Mouse (Mus musculus) urinary bladder, adult 2 months (tissue): Measurements from ENCODE around the gene Tmprss9. TPM values are rescaled to one million over a fixed set of nuclear protein-coding genes. Genes with fewer than 3 reads are reported as not detected.
A peak's percentile ranks its signal among the peaks of the same experiment; 100 is the strongest.

ENCODE experiments used
- DNase-seq: peaks from one replicate; pipeline ENCODE4 v3.0.0; 2022; ENCODE audit warnings: low spot score
- polyA plus RNA-seq: library from polyadenylated mRNA; depleted of rRNA; stranded (reverse); fragments of >200 nt; gene quantifications from 2 replicates; pipeline ENCODE4 v1.2.3, GENCODE M21; 2012; rRNA removed

Gene Tmprss9
- polyA plus RNA-seq, 1 experiment: 0.44 TPM

DNA sequence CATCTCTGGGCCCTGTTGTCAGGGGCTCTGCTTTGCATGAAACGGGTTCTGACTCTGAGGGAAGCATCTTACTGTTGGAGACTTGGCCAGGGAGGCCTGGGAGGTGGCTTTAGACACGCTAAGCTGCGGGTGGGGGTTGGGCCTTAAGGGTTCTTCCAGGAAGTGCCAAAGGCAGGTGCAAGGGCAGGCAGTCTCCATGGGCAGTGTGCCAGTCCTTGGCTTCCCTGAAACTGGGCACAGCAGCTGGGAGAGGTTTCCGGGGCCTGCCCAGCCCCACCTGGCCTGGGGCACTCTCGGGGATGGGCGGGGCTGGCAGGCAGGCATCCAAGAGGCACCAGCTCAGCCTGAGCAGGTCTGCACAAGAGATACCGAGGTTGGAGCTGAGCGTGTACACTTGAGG, 66.0 kb downstream of the Tmprss9 start:
- DNase-seq: no peak

DNA sequence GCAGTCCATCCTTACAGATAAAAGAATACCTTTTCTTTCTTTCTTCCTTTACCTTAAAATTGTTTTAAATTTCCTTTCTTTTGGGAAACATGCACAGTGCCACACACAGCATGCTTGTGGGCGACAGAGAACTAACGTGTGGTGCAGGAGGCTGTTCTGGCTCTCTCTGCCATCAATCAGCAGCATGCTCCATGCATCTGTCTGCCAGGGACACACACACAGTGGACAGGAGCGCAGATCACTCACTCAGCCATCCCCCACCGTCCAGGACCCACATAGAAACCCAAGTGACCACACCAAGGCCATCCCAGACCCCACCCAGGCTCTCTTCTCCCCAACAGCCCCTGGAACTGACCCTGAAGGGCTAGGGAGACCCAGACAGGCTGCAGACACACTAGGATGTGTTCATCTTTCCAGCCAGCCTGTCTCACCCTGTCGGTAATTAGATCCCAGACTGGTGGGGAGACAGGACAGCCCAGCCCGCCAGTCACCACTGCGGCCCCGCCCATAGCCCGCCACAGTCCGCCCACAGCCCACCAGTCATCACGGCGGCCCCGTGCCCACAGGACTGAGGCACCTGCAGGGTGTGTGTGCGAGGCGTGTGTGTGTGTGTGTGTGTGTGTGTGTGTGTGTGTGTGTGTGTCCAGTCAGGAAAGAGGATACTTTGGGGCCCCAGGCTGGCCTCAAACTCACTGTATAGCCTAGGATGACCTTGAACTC, 67.3 kb downstream of the Tmprss9 start:
- DNase-seq: no peak

DNA sequence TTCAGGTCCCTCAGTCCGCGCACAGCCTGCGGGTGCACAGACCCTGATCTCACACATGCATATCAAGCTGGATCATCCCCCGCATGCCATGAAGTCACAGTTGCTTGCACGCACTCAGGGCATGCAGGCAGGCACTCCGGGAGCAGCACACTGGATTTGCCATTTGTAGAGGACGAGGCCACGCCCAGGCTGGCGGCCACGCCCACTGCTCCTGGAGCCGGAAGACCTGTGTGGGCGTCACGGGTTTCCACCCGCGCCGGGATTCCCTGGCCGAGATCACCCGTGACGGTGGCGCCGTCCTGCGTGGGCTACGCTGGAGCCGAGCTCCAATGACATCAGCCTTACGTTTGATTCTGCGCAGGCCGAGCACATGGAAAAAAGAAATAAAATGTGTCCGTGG, 68.0 kb downstream of the Tmprss9 start:
- peak; percentile 62 for DNase-seq

DNA sequence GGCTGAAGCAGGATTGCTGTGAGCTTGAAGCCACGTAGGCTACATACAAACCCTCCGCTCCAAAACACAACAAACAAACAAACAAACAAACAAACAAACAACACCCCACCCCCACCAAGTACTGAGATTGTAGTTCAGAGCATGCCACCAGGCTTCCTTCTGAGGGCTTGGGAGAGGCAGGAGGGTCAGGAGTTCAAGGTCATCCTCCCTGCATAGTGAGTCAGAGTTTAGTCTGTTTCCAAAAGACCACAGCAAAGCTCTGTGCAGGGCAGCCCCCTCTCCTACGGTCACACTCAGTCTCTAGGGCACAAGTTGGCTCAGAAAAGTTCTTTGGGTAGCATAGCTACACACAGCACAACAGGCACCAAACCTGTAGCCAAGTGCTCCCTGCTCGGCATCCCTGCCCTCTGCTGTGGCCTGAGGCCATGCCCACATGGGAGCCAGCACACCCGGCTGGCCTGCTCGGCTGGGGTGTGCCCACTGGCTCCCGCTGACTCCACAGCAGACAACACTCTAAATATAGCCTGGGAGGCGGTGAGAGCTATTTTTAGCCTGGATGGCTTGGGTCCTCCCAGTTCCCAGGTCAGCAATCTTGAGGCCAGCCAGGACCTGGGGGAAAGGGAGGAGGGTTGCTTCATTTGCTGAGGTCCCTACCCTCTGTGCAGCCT, 68.8 kb downstream of the Tmprss9 start:
- DNase-seq: peak; percentile 32

DNA sequence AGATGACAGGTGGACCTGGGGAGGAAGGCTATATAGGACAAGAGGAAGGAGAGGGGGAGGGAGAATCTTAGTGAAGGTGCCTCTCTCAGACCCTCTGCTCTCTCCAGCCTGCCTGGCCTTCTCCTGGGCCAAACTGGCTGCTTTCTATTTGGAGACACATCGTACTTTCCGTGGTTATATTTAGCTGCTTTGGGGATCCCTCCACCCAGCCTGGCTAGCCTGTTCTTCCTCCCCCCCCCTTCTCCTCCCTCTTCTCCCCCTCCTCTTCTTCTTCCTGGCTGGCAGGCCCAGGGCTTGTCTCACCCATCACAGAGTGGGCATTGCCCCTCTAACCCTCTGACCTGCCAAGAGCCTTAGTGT, 69.3 kb downstream of the Tmprss9 start:
- no peak for DNase-seq

DNA sequence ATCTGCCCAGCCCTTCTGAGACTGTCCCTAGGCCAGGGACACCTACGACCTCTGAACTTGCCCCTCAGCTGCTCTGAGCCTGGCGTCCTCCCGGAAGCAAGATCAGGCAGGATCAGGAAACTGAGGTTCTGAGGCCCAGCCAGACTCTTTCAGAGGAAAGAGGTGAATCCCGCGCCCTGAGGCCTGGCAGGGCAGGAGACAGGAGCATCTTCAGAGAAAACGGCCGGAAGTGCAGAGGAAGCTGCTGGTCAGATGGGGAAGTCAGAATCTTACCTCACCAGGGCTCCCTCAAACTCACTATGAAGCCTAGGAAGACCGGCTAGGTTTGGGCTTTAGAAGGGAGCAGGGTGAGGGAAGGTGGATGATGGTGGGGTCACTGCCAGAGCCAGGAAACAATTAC, 71.3 kb downstream of the Tmprss9 start:
- no peak for DNase-seq

DNA sequence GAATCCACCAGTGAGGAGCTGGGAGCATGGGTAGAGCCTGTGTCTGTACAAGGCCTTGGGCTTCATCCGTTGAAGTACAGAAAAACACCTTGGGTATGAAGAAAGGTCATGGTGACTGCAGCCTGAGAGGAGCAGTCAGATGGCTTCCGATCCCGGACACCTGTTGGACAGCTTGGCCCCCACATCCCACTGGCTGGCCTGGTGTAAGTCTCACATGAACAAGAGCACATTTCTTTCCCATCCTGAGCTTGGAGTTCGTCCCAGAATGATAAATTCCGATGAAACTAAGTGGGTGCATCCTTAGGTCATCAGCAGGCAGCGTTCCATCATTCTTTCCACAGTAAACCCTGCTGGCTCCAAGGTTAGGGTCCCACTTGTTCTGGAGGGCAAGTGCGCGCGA, 72.1 kb downstream of the Tmprss9 start:
- DNase-seq: no peak

DNA sequence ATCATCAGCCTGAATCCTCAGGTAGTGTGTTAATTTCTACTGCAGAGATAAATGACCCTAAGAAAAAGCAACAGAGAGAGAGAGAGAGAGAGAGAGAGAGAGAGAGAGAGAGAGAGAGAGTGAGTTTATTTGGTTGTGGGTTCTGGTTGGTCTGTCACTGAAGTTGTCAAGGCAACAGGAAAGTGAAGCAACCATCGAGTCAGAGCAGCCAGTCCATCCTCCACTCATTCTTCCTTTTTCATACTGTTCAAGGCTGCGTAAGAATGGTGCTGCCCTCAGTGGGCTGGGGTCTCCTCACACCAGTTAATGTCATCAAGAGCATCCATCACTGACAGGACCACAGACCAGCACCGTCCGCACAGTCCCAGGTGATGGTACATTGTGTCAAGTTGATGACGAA, 72.6 kb downstream of the Tmprss9 start:
- DNase-seq: no peak

DNA sequence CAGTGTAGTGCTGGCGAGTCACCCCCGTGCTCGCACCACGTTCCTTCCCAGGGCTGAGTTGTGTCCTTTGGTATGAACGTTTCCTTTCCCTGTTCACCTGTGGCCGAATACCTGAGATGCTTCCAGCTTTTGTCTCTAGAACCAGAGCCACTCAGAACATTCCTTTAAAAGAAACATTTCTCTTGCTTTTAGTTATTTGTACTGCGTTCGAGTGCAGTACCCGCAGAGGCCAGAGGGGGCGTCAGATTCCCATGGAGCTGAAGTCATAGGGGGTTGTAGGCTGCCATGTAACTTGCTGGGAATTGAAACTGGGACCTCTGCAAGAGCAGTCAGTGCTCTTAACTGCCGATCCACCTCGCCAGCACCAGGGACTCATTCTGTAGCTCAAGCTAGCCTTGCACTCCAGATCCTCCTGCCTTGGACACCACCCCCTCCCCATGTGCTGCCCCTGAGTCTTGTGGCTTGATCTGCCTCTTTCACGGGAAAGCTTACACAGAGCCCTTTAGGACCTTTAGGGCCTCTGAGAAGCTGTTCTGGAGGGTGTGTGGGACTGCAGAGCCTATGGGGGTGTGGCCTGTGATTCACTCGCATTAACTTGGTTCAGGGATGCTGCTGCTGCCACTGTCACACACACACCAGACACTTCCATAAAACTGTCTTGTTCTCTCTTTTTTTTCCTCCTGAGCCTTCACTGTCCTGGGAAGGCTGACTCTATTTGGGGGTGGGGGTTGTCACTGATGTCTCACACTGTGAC, 75.2 kb downstream of the Tmprss9 start:
- no peak for DNase-seq

DNA sequence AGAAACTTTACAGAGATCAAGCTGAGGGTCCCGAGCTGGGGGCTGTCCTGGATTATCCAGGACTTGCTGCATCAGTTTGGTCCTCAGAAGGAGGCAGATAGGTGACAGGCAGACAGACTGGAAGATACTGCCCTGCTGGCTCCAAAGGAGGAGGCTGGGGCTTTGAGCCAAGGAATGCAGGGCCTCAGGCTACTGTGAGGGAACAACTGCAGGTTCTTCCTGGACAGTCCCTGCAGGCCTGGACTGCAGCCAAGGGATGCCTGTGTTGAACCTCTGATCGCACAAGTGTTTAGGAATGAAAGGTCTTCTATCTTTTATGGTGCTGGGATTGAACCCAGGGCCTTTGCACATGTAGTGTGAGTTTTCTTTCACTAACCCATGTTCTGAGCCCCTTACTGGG, 76.2 kb downstream of the Tmprss9 start:
- DNase-seq: no peak

DNA sequence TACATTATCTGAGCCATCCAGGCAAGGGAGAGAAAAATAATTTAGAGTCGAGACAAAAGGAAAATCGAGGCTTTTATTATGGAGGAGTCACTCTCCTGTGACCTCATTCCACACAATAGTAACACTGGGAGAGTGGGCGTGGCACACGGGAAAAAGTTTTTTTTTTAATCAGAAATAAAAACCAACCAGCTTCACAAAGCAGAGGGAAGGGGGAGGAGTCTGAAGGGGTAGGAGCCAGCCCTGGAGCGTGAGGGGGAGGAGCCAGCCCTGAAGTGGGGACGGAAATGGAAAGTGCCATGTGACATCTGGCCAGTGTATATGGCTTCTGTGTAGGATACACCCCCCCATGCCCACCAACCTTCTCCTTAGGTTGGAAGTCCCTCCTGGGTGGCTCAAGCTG, 76.9 kb downstream of the Tmprss9 start:
- no peak for DNase-seq

DNA sequence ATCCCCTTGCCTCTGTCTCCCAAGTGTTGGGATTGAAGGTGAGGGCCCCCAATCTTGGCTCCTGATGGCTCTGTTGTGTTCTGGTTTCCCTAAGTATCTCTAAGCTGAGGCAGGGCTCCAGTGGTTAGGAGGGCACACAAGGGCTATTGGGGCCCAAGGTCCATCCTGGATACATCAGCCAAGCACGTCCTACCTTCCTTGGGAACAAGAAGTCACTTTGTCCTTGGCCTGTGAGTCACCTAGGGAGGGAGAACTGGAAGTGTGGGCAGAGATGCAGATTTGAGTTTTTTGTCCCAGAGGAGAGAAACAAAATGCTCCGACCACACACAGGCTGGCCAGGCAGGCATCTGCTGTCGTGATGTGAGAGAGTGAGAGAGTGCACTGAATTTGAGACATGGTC, 77.4 kb downstream of the Tmprss9 start:
- DNase-seq: no peak

Other genes starting within 250 kb of the Tmprss9 start
- 153 and 158 TPM in 2 replicates for gene Csnk1g2, start 249.0 kb upstream of the Tmprss9 start, polyA plus RNA-seq
- gene Btbd2, start 214.8 kb upstream of the Tmprss9 start, polyA plus RNA-seq: 36.5 and 48.5 TPM in 2 replicates
- gene Mknk2, start 193.7 kb upstream of the Tmprss9 start, polyA plus RNA-seq: 129 and 137 TPM in 2 replicates
- 24.5 and 29.1 TPM in 2 replicates for gene Mob3a, start 169.9 kb upstream of the Tmprss9 start, polyA plus RNA-seq
- 68.7 and 88.2 TPM in 2 replicates for gene Izumo4, start 169.7 kb upstream of the Tmprss9 start, polyA plus RNA-seq
- 96.3 and 108 TPM in 2 replicates for gene Ap3d1, start 129.6 kb upstream of the Tmprss9 start, polyA plus RNA-seq
- 6.7 and 17.2 TPM in 2 replicates for gene Dot1l, start 116.6 kb upstream of the Tmprss9 start, polyA plus RNA-seq
- 47.0 and 47.7 TPM in 2 replicates for gene Sf3a2, start 73.7 kb upstream of the Tmprss9 start, polyA plus RNA-seq
- gene Plekhj1, start 73.2 kb upstream of the Tmprss9 start, polyA plus RNA-seq: 60.6 and 79.2 TPM in 2 replicates
- 0.40 and 0.62 TPM in 2 replicates for gene Amh, start 66.6 kb upstream of the Tmprss9 start, polyA plus RNA-seq
- gene Jsrp1, start 58.4 kb upstream of the Tmprss9 start, polyA plus RNA-seq: 1.0 and 1.3 TPM in 2 replicates
- 566 and 709 TPM in 2 replicates for gene Oaz1, start 45.2 kb upstream of the Tmprss9 start, polyA plus RNA-seq
- gene Lingo3, start 27.8 kb upstream of the Tmprss9 start, polyA plus RNA-seq: not detected in 2 replicates
- gene Lsm7, start 16.6 kb upstream of the Tmprss9 start, polyA plus RNA-seq: 117 and 147 TPM in 2 replicates
- gene Sppl2b, start 16.6 kb upstream of the Tmprss9 start, polyA plus RNA-seq: 33.0 and 37.4 TPM in 2 replicates
- 111 and 113 TPM in 2 replicates for gene Timm13, start 29.1 kb downstream of the Tmprss9 start, polyA plus RNA-seq
- 10.5 and 14.1 TPM in 2 replicates for gene Lmnb2, start 46.4 kb downstream of the Tmprss9 start, polyA plus RNA-seq
- 17.9 and 29.9 TPM in 2 replicates for gene Gadd45b, start 58.2 kb downstream of the Tmprss9 start, polyA plus RNA-seq
- gene Gng7, start 143.1 kb downstream of the Tmprss9 start, polyA plus RNA-seq: 4.2 and 5.4 TPM in 2 replicates
- gene Diras1, start 153.8 kb downstream of the Tmprss9 start, polyA plus RNA-seq: 0.12 and 0.17 TPM in 2 replicates
- gene Slc39a3, start 165.6 kb downstream of the Tmprss9 start, polyA plus RNA-seq: 25.3 and 29.3 TPM in 2 replicates
- 90.0 and 93.9 TPM in 2 replicates for gene Sgta, start 188.3 kb downstream of the Tmprss9 start, polyA plus RNA-seq
- 21.7 and 22.7 TPM in 2 replicates for gene Thop1, start 198.2 kb downstream of the Tmprss9 start, polyA plus RNA-seq
- 1.1 and 1.2 TPM in 2 replicates for gene Creb3l3, start 227.0 kb downstream of the Tmprss9 start, polyA plus RNA-seq
- 119 TPM in 2 replicates for gene Map2k2, start 234.1 kb downstream of the Tmprss9 start, polyA plus RNA-seq